Mouse (Mus musculus) telencephalon, adult 2 months (tissue): ENCODE results near the gene Hbb-bh1.
"Not testable (repeated sequence)": the region's sequence is repeated elsewhere in the genome, so short reads cannot be mapped to it uniquely, and the experiment has no call there.

Experiments
- DNase-seq: peaks from one replicate; pipeline ENCODE4 v3.0.0-alpha.2; 2011; ENCODE audit warnings: low read depth, low spot score

Gene Hbb-bh1

GRCm38 (mm10) chr7:103843034-103843433 is at the start of gene Hbb-bh1:
Hbb-bh1 (minus strand) TSS chr7:103843164.
- DNase-seq = no peak

- DNase-seq = no peak
These were observed 43.2 kb upstream of the Hbb-bh1 start, which contains the start of gene Olfr66 for GRCm38 (mm10) chr7:103886152-103886551. Olfr66 (minus strand) TSS chr7:103886252.

GRCm38 (mm10) chr7:103877093-103877492 is 34.1 kb upstream of the Hbb-bh1 start:
- no peak for DNase-seq

- DNase-seq = no peak
These were observed 31.5 kb upstream of the Hbb-bh1 start for GRCm38 (mm10) chr7:103874451-103874850.

- no peak for DNase-seq
These were observed 30.1 kb upstream of the Hbb-bh1 start for GRCm38 (mm10) chr7:103873064-103873463.

- DNase-seq = no peak
These were observed 27.7 kb upstream of the Hbb-bh1 start for GRCm38 (mm10) chr7:103870667-103871066.

GRCm38 (mm10) chr7:103865716-103866115 is 22.8 kb upstream of the Hbb-bh1 start:
- no peak for DNase-seq

- no peak for DNase-seq
These were observed 18.6 kb upstream of the Hbb-bh1 start for GRCm38 (mm10) chr7:103861531-103861930.

GRCm38 (mm10) chr7:103860855-103861254 is 17.9 kb upstream of the Hbb-bh1 start:
- DNase-seq = no peak

- no peak for DNase-seq
These were observed 16.1 kb upstream of the Hbb-bh1 start for GRCm38 (mm10) chr7:103859076-103859475.

- DNase-seq = no peak
These were observed 11.7 kb upstream of the Hbb-bh1 start for GRCm38 (mm10) chr7:103854669-103855068.

- no peak for DNase-seq
These were observed 10.1 kb upstream of the Hbb-bh1 start, which contains the start of gene Hbb-y for GRCm38 (mm10) chr7:103853090-103853489. Hbb-y (minus strand) TSS chr7:103853216.

GRCm38 (mm10) chr7:103844525-103845325 is 1.8 kb upstream of the Hbb-bh1 start:
- DNase-seq = no peak

- DNase-seq = no peak
These were observed 2.7 kb downstream of the Hbb-bh1 start, which contains the start of gene Hbb-bh2 for GRCm38 (mm10) chr7:103840268-103840667. Hbb-bh2 (minus strand) TSS chr7:103840520.

- DNase-seq = no peak
These were observed 15.2 kb downstream of the Hbb-bh1 start, which contains the start of gene Hbb-bs for GRCm38 (mm10) chr7:103827808-103828207. Hbb-bs (minus strand) TSS chr7:103828096.

- DNase-seq = not testable (repeated sequence)
These were observed 15.8 kb downstream of the Hbb-bh1 start for GRCm38 (mm10) chr7:103827139-103827538.

GRCm38 (mm10) chr7:103826255-103826887 is 16.6 kb downstream of the Hbb-bh1 start:
- DNase-seq = no peak

GRCm38 (mm10) chr7:103825536-103826254 is 17.3 kb downstream of the Hbb-bh1 start:
- DNase-seq = no peak

- no peak for DNase-seq
These were observed 18.4 kb downstream of the Hbb-bh1 start for GRCm38 (mm10) chr7:103824597-103824996.

- DNase-seq = not testable (repeated sequence)
These were observed 27.9 kb downstream of the Hbb-bh1 start for GRCm38 (mm10) chr7:103815085-103815484.

GRCm38 (mm10) chr7:103813766-103814165 is 29.2 kb downstream of the Hbb-bh1 start, which contains the start of gene Hbb-bt:
Hbb-bt (minus strand) TSS chr7:103813996.
- DNase-seq = no peak

- DNase-seq = not testable (repeated sequence)
These were observed 29.8 kb downstream of the Hbb-bh1 start for GRCm38 (mm10) chr7:103813152-103813551.
